Mouse (Mus musculus) intestine, embryonic 16.5 days (tissue): ENCODE data around the gene Papln. TPM values are rescaled to one million over a fixed set of nuclear protein-coding genes. Genes with fewer than 3 reads are reported as not detected.

Source experiments
- ATAC-seq: fragments of 200-750 bp; cut with Nextera tagmentation; 2 replicates; pipeline ENCODE4 v1.8.0; 2017; ENCODE audit warnings: moderate TSS enrichment, moderate library complexity
- H3K27ac ChIP-seq: fragments of 300-500 bp; sonication (generic); 2 replicates; pipeline ENCODE4 v1.5.1; 2014; ENCODE audit warnings: mild to moderate bottlenecking, low read length
- H3K27me3 ChIP-seq: fragments of 300-500 bp; sonication (generic); replicated peaks from 2 replicates; pipeline ENCODE4 v1.6.1; 2014; ENCODE audit warnings: low read length, control low read depth, mixed read lengths; ENCODE audit not compliant: control insufficient read depth, insufficient read depth
- H3K36me3 ChIP-seq: fragments of 300-500 bp; sonication (generic); 2 replicates; pipeline ENCODE4 v1.6.1; 2014; ENCODE audit warnings: low read length, control low read depth; ENCODE audit not compliant: control insufficient read depth, insufficient read depth
- H3K4me1 ChIP-seq: fragments of 300-500 bp; sonication (generic); 2 replicates; pipeline ENCODE4 v1.6.1; 2014; ENCODE audit warnings: low read length, control low read depth, mixed read lengths; ENCODE audit not compliant: control insufficient read depth, insufficient read depth
- H3K4me2 ChIP-seq: fragments of 300-500 bp; sonication (generic); 2 replicates; pipeline ENCODE4 v1.6.1; 2014; ENCODE audit warnings: low read depth, low read length, control low read depth
- H3K4me3 ChIP-seq: fragments of 300-500 bp; sonication (generic); 2 replicates; pipeline ENCODE4 v1.5.1; 2014; ENCODE audit warnings: mild to moderate bottlenecking, low read length
- H3K9ac ChIP-seq: fragments of 300-500 bp; sonication (generic); 2 replicates; pipeline ENCODE4 v1.6.1; 2014; ENCODE audit warnings: low read depth, low read length
- H3K9me3 ChIP-seq: fragments of 300-500 bp; sonication (generic); 2 replicates; pipeline ENCODE4 v1.6.1; 2016; ENCODE audit warnings: low read length, control low read depth; ENCODE audit not compliant: control insufficient read depth
- WGBS: fragments of 180-500 bp; shearing (Covaris S2); extraction: QIAGEN DNeasy Blood & Tissue Kit; methylation state at CpG from one replicate; pipeline ENCODE4 v1.1.7; 2014; 5-methylcytosine and 5-hydroxymethylcytosine counted together
- polyA plus RNA-seq: library from polyadenylated mRNA; unstranded; fragments of >200 nt; fragmentation: Nextera tagmentation; extraction: Ambion mirVana; gene quantifications from 2 replicates; pipeline ENCODE4 v1.2.1, GENCODE M21; 2015

The Papln gene
- polyA plus RNA-seq, 1 experiment from 2014 or later = 5.2 TPM

- 58% methylated on average over 7 of the region's 7 CpGs for WGBS
- no peak for ATAC-seq
Measured at GRCm38 (mm10) chr12:83781204-83781603, 17.8 kb downstream of the Papln start.

GRCm38 (mm10) chr12:83781640-83782278, 18.3 kb downstream of the Papln start:
- WGBS = 74% methylated on average over 23 of the region's 23 CpGs
- Histone ChIP-seq H3K27me3 (no peaks in the 10 kb centered on the region), H3K9ac (no peak overlapping the region), H3K4me1 (peaks cover 4% of the 10 kb centered on the region; the same call in 1 of the 2 replicates), H3K36me3 (no peaks in the 10 kb centered on the region), H3K9me3 (no peaks in the 10 kb centered on the region), H3K4me2 (no peak overlapping the region), H3K27ac (no peak overlapping the region), H3K4me3 (no peak overlapping the region)
- no peak for ATAC-seq

More at GRCm38 (mm10) chr12:83781204-83781603, 17.8 kb downstream of the Papln start:
- no peak overlapping the region for H3K27ac ChIP-seq
- H3K4me3 ChIP-seq = no peak overlapping the region
- H3K4me2 ChIP-seq = no peak overlapping the region
- no peaks in the 10 kb centered on the region for H3K9me3 ChIP-seq
- H3K9ac ChIP-seq = no peak overlapping the region
- H3K27me3 ChIP-seq = no peaks in the 10 kb centered on the region
- H3K4me1 ChIP-seq = peaks cover 4% of the 10 kb centered on the region; the same call in 1 of the 2 replicates
- H3K36me3 ChIP-seq = no peaks in the 10 kb centered on the region

GRCm38 (mm10) chr12:83782669-83783068, 19.2 kb downstream of the Papln start:
- ATAC-seq = no peak
- 87% methylated on average over 10 of the region's 10 CpGs for WGBS

GRCm38 (mm10) chr12:83785305-83785704, 21.9 kb downstream of the Papln start:
- Histone ChIP-seq H3K4me2 (no peak overlapping the region), H3K4me3 (no peak overlapping the region), H3K27me3 (no peaks in the 10 kb centered on the region), H3K36me3 (no peaks in the 10 kb centered on the region), H3K27ac (no peak overlapping the region), H3K9ac (no peak overlapping the region), H3K4me1 (peaks cover 4% of the 10 kb centered on the region; the same call in 1 of the 2 replicates), H3K9me3 (no peaks in the 10 kb centered on the region)
- no peak for ATAC-seq
- 73% methylated on average over 4 of the region's 4 CpGs for WGBS

More at GRCm38 (mm10) chr12:83782669-83783068, 19.2 kb downstream of the Papln start:
- H3K27ac ChIP-seq = no peak overlapping the region
- no peaks in the 10 kb centered on the region for H3K27me3 ChIP-seq
- no peaks in the 10 kb centered on the region for H3K36me3 ChIP-seq
- no peak overlapping the region for H3K4me3 ChIP-seq
- H3K4me2 ChIP-seq = no peak overlapping the region
- no peaks in the 10 kb centered on the region for H3K9me3 ChIP-seq
- H3K4me1 ChIP-seq = peaks cover 4% of the 10 kb centered on the region; the same call in 1 of the 2 replicates
- H3K9ac ChIP-seq = no peak overlapping the region

- Histone ChIP-seq H3K9me3 (no peaks in the 10 kb centered on the region), H3K4me1 (no peaks in the 10 kb centered on the region), H3K4me3 (no peak overlapping the region), H3K27me3 (no peaks in the 10 kb centered on the region), H3K27ac (no peak overlapping the region), H3K36me3 (0 out of 2 replicates have a peak, but pooled peaks cover 5% of the 10 kb centered on the region), H3K4me2 (no peak overlapping the region), H3K9ac (no peak overlapping the region)
- no peak for ATAC-seq
- 86% methylated on average over 17 of the region's 17 CpGs for WGBS
Measured at GRCm38 (mm10) chr12:83789051-83789780, 25.8 kb downstream of the Papln start.

GRCm38 (mm10) chr12:83789781-83790140, 26.3 kb downstream of the Papln start:
- H3K36me3 ChIP-seq = 0 out of 2 replicates have a peak, but pooled peaks cover 5% of the 10 kb centered on the region
- H3K9ac ChIP-seq = no peak overlapping the region
- no peaks in the 10 kb centered on the region for H3K4me1 ChIP-seq
- 55% methylated on average over 4 of the region's 4 CpGs for WGBS
- no peaks in the 10 kb centered on the region for H3K9me3 ChIP-seq
- H3K27ac ChIP-seq = no peak overlapping the region
- H3K4me3 ChIP-seq = no peak overlapping the region
- no peak for ATAC-seq
- no peaks in the 10 kb centered on the region for H3K27me3 ChIP-seq
- no peak overlapping the region for H3K4me2 ChIP-seq

GRCm38 (mm10) chr12:83790749-83791148, 27.3 kb downstream of the Papln start:
- Histone ChIP-seq H3K4me2 (no peak overlapping the region), H3K4me1 (no peaks in the 10 kb centered on the region), H3K9ac (no peak overlapping the region), H3K4me3 (no peak overlapping the region), H3K27me3 (no peaks in the 10 kb centered on the region), H3K9me3 (no peaks in the 10 kb centered on the region), H3K27ac (no peak overlapping the region), H3K36me3 (0 out of 2 replicates have a peak, but pooled peaks cover 9% of the 10 kb centered on the region)
- 75% methylated on average over 4 of the region's 4 CpGs for WGBS
- ATAC-seq = no peak

- Histone ChIP-seq H3K27ac (no peak overlapping the region), H3K9me3 (no peaks in the 10 kb centered on the region), H3K4me2 (no peak overlapping the region), H3K4me1 (no peaks in the 10 kb centered on the region), H3K36me3 (0 out of 2 replicates have a peak, but pooled peaks cover 9% of the 10 kb centered on the region), H3K27me3 (no peaks in the 10 kb centered on the region), H3K4me3 (no peak overlapping the region), H3K9ac (no peak overlapping the region)
- no peak for ATAC-seq
- WGBS = 91% methylated on average over 10 of the region's 10 CpGs
Measured at GRCm38 (mm10) chr12:83791737-83792136, 28.3 kb downstream of the Papln start.

- Histone ChIP-seq H3K27ac (no peak overlapping the region), H3K4me3 (no peak overlapping the region), H3K9me3 (no peaks in the 10 kb centered on the region), H3K27me3 (no peaks in the 10 kb centered on the region), H3K9ac (no peak overlapping the region), H3K4me2 (no peak overlapping the region), H3K36me3 (0 out of 2 replicates have a peak, but pooled peaks cover 9% of the 10 kb centered on the region), H3K4me1 (no peaks in the 10 kb centered on the region)
- WGBS = 67% methylated on average over 10 of the region's 10 CpGs
- no peak for ATAC-seq
Measured at GRCm38 (mm10) chr12:83792706-83793410, 29.4 kb downstream of the Papln start.
